Mouse (Mus musculus) heart, embryonic 15.5 days (tissue): ENCODE data around the gene Mrpl3. TPM values are rescaled to one million over a fixed set of nuclear protein-coding genes. Genes with fewer than 3 reads are reported as not detected.
"Not testable (repeated sequence)": the region's sequence is repeated elsewhere in the genome, so short reads cannot be mapped to it uniquely, and the experiment has no call there.

Experiments used
- ATAC-seq: fragments of 200-750 bp; cut with Nextera tagmentation; replicated peaks from 2 replicates; pipeline ENCODE4 v1.8.0; 2017; ENCODE audit warnings: low read depth, moderate TSS enrichment; ENCODE audit not compliant: insufficient number of reproducible peaks, insufficient read depth, low FRiP score
- H3K27ac ChIP-seq: fragments of 300-500 bp; sonication (generic); 2 replicates; pipeline ENCODE4 v1.5.1; 2015; ENCODE audit warnings: mild to moderate bottlenecking, inconsistent platforms
- H3K27me3 ChIP-seq: fragments of 300-500 bp; sonication (generic); 2 replicates; pipeline ENCODE4 v1.6.1; 2015; ENCODE audit warnings: inconsistent platforms
- H3K36me3 ChIP-seq: fragments of 300-500 bp; sonication (generic); 2 replicates; pipeline ENCODE4 v1.6.1; 2015; ENCODE audit warnings: mild to moderate bottlenecking, inconsistent platforms
- H3K4me1 ChIP-seq: fragments of 300-500 bp; sonication (generic); replicated peaks from 2 replicates; pipeline ENCODE4 v1.6.1; 2015; ENCODE audit warnings: inconsistent platforms
- H3K4me2 ChIP-seq: fragments of 300-500 bp; sonication (generic); 2 replicates; pipeline ENCODE4 v1.6.1; 2015; ENCODE audit warnings: inconsistent platforms, mild to moderate bottlenecking, moderate library complexity
- H3K4me3 ChIP-seq: fragments of 300-500 bp; sonication (generic); 2 replicates; pipeline ENCODE4 v1.5.1; 2015; ENCODE audit warnings: mild to moderate bottlenecking, inconsistent platforms
- H3K9ac ChIP-seq: fragments of 300-500 bp; sonication (generic); 2 replicates; pipeline ENCODE4 v1.6.1; 2015; ENCODE audit warnings: mild to moderate bottlenecking, inconsistent platforms
- H3K9me3 ChIP-seq: fragments of 300-500 bp; sonication (generic); replicated peaks from 2 replicates; pipeline ENCODE4 v1.6.1; 2016; ENCODE audit warnings: inconsistent platforms
- WGBS: fragments of 180-500 bp; shearing (Covaris S2); methylation state at CpG from one replicate; pipeline ENCODE4 v1.1.7; 2015; ENCODE audit warnings: mixed read lengths; 5-methylcytosine and 5-hydroxymethylcytosine counted together
- polyA plus RNA-seq: library from polyadenylated mRNA; unstranded; fragments of >200 nt; fragmentation: Nextera tagmentation; extraction: Ambion mirVana; gene quantifications from 2 replicates; pipeline ENCODE4 v1.2.1, GENCODE M21; 2015

Mrpl3 gene
- polyA plus RNA-seq, 1 experiment from 2014 or later = 111 TPM

DNA sequence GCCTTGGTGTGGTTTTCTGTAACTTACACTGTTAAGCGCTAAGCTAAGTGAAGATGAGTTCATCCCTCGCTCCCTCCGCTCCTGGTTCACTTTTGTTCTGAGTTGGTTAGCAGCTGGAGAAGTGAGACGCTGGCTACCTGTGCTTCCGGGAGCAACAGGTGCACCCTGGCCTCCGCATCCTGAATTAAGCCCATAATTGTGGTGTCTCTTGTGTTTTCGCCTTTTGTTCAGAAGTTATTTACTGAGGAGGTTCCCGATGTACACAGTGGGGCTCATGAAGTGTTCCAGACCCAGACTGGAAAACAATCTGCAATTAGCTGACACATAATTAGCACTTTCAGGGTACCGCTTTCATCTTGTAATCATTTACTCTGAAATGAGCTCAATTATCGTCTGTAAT is 16.1 kb downstream of the Mrpl3 start:
- no peaks in the 10 kb centered on the region for H3K27me3 ChIP-seq
- H3K4me3 ChIP-seq = no peak overlapping the region
- no peaks in the 10 kb centered on the region for H3K4me1 ChIP-seq
- H3K27ac ChIP-seq = no peak overlapping the region
- H3K9ac ChIP-seq = no peak overlapping the region
- no peaks in the 10 kb centered on the region for H3K9me3 ChIP-seq
- 94% methylated on average over 10 of the region's 10 CpGs for WGBS
- no peak for ATAC-seq
- H3K36me3 ChIP-seq = peaks cover 53% of the 10 kb centered on the region
- no peak overlapping the region for H3K4me2 ChIP-seq

DNA sequence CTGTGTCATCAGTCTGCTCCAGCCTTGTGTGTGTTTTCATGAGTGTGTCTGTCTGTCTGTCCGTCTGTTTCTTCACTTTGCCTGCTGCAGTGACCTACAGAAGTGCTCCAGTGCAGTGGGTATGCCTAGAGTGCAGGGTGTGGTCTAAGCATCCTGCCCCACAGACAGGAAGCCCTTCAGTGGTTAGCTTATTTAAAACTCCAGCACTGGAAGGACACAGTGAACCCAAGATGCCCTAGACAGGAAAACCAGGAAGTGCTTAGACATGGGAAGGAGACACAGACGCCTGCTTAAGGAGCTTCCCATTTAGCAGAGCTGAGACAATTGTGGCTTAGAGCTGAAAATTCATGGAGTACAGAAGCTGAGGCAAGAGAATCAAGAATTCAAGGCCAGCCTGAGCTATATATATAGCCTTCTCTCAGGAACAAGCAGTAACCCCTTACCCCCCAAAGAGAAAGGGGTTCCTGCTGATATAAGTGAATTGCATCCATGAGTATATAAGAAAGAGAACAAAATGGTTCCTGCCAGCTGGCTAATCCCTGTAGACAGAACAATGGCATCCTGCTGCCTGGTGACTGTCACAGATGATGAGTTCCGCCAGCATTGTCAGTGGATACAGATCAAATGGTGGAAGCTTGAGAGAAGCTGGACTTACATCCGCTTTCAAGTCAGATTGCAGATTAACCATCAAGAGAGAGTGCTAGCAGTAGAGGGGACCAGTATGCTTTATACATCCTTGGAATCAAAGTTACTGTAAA is 20.1 kb downstream of the Mrpl3 start:
- 79% methylated on average over 4 of the region's 4 CpGs for WGBS

DNA sequence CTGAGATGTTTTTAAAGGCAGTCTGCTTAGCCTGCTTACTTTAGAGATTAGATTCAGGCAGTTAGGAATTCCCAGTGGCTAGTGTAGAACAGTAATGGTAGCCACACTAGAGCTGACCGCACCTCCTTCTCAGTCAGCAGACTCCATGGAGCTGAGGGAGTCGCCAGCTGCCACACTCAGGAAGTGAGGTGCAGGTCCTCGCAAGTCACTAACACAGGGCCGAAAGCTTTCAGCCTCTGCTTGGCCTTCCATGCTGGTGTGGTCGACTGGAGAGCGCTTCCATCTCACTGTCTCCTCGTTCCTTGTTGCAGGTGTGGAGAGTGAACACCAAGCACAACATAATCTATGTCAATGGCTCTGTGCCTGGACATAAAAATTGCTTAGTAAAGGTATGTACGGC is 21.8 kb downstream of the Mrpl3 start:
- WGBS = 86% methylated on average over 8 of the region's 8 CpGs
- H3K27me3 ChIP-seq = no peaks in the 10 kb centered on the region
- ATAC-seq = no peak
- no peak overlapping the region for H3K27ac ChIP-seq
- no peak overlapping the region for H3K4me2 ChIP-seq
- H3K4me1 ChIP-seq = no peaks in the 10 kb centered on the region
- no peaks in the 10 kb centered on the region for H3K9me3 ChIP-seq
- H3K9ac ChIP-seq = no peak overlapping the region
- H3K4me3 ChIP-seq = no peak overlapping the region
- H3K36me3 ChIP-seq = peaks cover 57% of the 10 kb centered on the region

More for the DNA sequence above, 20.1 kb downstream of the Mrpl3 start:
- Histone ChIP-seq H3K36me3 (peaks cover 59% of the 10 kb centered on the region), H3K4me3 (no peak overlapping the region), H3K4me1 (no peaks in the 10 kb centered on the region), H3K27ac (no peak overlapping the region), H3K4me2 (no peak overlapping the region), H3K9ac (no peak overlapping the region), H3K9me3 (no peaks in the 10 kb centered on the region), H3K27me3 (no peaks in the 10 kb centered on the region)
- no peak for ATAC-seq

DNA sequence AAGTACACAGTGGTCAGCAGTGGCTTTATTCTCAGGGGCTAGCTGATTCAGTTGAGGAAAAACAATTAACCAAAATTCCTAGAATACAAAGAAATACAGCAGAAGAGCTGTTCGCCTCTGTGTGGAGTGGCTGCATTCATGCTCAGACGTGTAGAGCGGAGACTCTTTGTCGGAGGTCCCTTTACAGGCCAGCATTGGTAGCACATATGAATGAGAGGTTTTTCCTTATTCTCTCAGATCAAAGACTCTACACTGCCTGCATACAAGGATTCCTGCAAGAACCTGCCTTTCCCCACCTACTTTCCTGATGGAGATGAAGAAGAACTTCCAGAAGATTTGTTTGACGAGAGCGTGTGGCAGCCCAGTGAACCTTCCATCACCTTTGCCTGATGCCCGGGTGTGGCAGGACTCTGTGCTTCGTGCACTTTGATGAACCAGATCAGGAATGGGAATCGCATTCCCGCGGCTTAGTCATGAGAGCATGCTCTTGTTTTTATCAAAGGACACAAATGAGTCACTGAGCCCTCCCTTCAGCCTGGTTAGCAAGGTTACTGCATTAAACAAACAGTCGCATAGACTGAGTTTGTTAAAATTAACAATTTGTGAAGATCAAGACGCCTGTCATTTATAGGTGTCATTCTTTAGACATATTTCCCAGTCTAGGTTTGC is 23.9 kb downstream of the Mrpl3 start:
- no peak overlapping the region for H3K27ac ChIP-seq
- H3K9me3 ChIP-seq = no peaks in the 10 kb centered on the region
- H3K4me1 ChIP-seq = no peaks in the 10 kb centered on the region
- no peak overlapping the region for H3K4me2 ChIP-seq
- H3K27me3 ChIP-seq = no peaks in the 10 kb centered on the region
- H3K9ac ChIP-seq = no peak overlapping the region
- no peak for ATAC-seq
- no peak overlapping the region for H3K4me3 ChIP-seq
- peaks cover 48% of the 10 kb centered on the region for H3K36me3 ChIP-seq
- WGBS = 86% methylated on average over 13 of the region's 13 CpGs

DNA sequence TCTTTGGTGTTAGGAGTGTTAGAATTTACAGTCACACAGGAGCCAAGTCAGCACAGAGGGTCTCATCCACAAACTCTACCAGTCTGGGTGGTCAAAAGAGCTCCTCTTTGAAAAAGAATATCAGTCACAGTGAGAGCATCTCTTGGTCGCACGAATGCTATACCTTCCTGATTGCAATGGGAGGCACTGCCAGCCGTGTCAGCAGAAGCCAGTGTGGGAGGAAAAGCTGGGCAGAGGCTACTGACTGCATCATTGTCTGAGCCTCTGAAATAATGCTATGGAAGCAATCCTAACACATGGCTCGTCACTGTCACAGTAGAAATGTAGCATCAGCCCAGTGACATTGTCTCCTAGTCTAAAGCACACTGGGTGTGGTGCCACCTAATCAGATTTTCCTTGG is 25.4 kb downstream of the Mrpl3 start:
- Histone ChIP-seq H3K4me3 (no peak overlapping the region), H3K36me3 (peaks cover 38% of the 10 kb centered on the region), H3K4me2 (no peak overlapping the region), H3K4me1 (no peaks in the 10 kb centered on the region), H3K9ac (no peak overlapping the region), H3K27me3 (no peaks in the 10 kb centered on the region), H3K27ac (no peak overlapping the region), H3K9me3 (no peaks in the 10 kb centered on the region)
- WGBS = 81% methylated on average over 4 of the region's 4 CpGs
- ATAC-seq = no peak

DNA sequence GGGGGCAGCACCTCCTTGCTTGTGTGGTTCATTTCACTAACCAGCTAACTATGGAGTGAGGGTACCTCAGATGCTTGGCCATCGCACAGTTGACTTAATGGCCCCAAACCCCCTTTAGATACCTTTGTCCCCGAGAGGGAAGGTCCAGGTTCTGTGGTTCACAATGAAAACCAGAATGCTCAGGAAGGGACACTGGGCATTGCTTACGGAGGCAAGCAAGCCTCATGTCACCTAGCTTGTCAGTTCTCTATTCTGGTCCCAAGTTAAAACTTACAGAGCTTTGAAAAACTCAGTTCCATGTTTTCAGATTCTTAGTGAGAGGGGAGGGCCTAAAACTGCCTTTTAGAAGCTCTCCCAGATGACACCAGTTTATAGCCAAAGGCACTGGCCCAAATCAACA is 27.2 kb downstream of the Mrpl3 start:
- H3K9ac ChIP-seq = no peak overlapping the region
- 90% methylated on average over 3 of the region's 3 CpGs for WGBS
- H3K4me1 ChIP-seq = no peaks in the 10 kb centered on the region
- H3K9me3 ChIP-seq = no peaks in the 10 kb centered on the region
- no peaks in the 10 kb centered on the region for H3K27me3 ChIP-seq
- ATAC-seq = no peak
- H3K4me2 ChIP-seq = no peak overlapping the region
- H3K36me3 ChIP-seq = peaks cover 25% of the 10 kb centered on the region
- H3K4me3 ChIP-seq = no peak overlapping the region
- no peak overlapping the region for H3K27ac ChIP-seq

DNA sequence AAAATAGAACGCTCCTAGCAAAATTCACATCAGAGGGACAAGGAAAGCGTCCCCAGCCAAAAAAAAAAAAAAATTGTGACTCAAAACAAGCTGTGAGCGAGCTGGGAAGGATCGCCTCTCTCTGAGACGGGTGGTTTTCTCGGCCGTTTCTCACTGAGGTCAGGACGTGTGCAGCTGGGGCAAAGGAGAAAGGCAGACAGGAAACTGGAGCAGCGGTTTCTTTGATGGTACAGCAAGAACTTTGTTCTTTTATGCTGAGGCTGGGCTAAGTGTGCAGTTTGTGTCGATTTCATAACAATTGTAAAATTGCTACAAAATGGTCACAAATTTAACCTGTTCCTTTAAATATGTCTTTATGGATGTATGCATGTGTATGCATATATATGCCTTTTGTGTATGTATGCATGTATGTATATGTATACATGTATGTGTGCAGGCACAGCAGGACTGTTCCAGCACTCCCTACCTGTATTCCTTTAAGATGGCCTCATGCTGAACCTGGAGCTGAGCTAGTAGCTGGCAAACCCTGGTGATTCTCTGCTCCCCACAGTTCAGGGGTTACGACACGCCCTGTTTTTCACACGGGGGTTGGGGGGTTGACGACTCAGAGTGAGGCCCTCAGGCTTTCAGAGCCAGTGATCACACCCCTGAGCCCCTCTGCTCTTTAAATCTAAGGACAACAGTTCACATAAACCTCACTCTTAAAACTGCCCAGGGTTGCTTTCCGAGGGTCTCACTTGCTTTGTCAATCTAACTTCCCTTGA is 48.0 kb downstream of the Mrpl3 start:
- H3K27me3 ChIP-seq = no peaks in the 10 kb centered on the region
- no peaks in the 10 kb centered on the region for H3K36me3 ChIP-seq
- no peak overlapping the region for H3K4me2 ChIP-seq
- ATAC-seq = no peak
- H3K9ac ChIP-seq = no peak overlapping the region
- H3K4me3 ChIP-seq = no peak overlapping the region
- H3K27ac ChIP-seq = no peak overlapping the region
- no peaks in the 10 kb centered on the region for H3K9me3 ChIP-seq
- H3K4me1 ChIP-seq = no peaks in the 10 kb centered on the region
- 48% methylated on average over 15 of the region's 15 CpGs for WGBS

DNA sequence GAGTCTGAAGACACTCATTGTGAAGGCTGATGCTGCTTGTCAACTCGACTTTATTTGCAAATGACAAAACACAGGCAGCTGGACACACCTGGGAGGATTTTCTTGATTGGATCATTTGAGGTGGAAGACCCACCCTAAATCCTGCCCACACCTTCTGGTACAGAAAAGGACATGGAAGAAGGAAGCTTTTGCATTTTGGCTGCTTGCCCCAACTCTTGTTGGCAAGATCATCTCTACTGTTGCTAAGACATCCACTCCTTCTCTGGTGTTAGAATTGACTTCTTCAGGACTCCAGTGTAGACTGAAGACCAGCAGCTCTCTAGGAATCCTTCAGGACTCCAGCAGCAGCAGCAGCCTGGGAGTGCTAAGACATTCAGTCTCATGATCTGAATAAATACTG is 48.9 kb downstream of the Mrpl3 start:
- Histone ChIP-seq H3K9me3 (no peaks in the 10 kb centered on the region), H3K4me2 (no peak overlapping the region), H3K4me3 (no peak overlapping the region), H3K4me1 (no peaks in the 10 kb centered on the region), H3K27ac (no peak overlapping the region), H3K36me3 (no peaks in the 10 kb centered on the region), H3K27me3 (no peaks in the 10 kb centered on the region), H3K9ac (no peak overlapping the region)
- 47% methylated on average over 1 of the region's 1 CpGs for WGBS
- ATAC-seq = no peak

DNA sequence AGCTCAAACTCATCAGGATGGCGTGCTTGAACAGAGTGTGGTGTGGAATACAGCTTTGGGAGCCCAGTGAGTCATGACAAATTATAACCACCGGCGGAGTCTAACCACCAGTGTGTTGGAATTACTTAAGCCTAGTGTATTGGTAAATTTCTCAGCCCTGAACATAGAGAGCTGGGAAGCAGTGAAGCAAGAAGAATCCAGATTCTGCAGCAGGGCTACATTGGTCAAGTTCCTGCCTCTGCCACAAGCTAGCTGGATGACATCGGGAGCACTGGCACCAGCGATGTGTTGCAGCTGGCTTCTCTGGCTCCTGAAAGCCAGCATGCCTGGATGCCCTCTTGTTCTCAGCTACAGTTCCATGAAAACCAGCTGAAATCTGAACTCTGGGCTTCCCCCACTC is 50.9 kb downstream of the Mrpl3 start:
- Histone ChIP-seq H3K9me3 (no peaks in the 10 kb centered on the region), H3K36me3 (no peaks in the 10 kb centered on the region), H3K4me2 (no peak overlapping the region), H3K4me3 (no peak overlapping the region), H3K27ac (no peak overlapping the region), H3K4me1 (no peaks in the 10 kb centered on the region), H3K27me3 (no peaks in the 10 kb centered on the region), H3K9ac (no peak overlapping the region)
- WGBS = 88% methylated on average over 5 of the region's 5 CpGs
- ATAC-seq = no peak

DNA sequence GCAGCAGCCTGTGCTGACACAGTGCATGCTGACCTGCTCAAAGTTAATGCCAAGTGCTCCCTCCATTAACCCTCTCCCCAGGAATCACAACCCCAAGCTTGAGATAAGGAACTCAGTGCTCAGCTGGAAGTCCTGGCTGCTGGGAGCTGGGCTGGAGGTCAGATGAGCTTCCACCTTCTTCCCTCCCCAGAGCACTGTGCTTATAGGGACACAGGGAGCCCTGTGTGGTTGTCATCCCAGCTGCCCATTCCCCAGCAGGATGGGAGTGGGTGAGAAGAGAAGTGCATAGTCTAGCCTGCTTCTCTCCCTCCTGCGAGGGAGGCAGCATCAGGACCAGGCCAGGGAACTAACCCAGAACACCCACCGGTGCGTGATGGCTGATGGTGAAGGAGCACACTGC is 72.2 kb downstream of the Mrpl3 start:
- not testable (repeated sequence) for H3K27ac ChIP-seq, H3K4me3 ChIP-seq, H3K4me2 ChIP-seq, H3K9ac ChIP-seq, H3K27me3 ChIP-seq, H3K9me3 ChIP-seq, H3K4me1 ChIP-seq, H3K36me3 ChIP-seq, ATAC-seq
- WGBS = 55% methylated on average over 3 of the region's 3 CpGs
